Mouse (Mus musculus): ENCODE measurements at regions not wholly inside any gene's neighbourhood (a gene's known extent, or its start where the extent isn't known, plus 50 kb on each side); places are given as distances from the start of the nearest gene placed in this dataset.
"Not testable (repeated sequence)": the region's sequence is repeated elsewhere in the genome, so short reads cannot be mapped to it uniquely, and the experiment has no call there.

DNA sequence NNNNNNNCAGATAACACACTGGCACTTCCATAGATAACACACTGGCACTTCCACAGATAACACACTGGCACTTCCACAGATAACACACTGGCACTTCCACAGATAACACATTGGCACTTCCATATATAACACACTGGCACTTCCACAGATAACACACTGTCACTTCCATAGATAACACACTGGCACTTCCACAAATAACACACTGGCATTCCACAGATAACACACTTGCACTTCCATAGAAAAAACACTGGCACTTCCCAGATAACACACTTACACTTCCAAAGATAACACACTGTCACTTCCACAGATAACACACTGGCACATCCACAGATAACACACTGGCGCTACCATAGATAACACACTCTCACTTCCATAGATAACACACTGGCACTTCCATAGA, 105.7 kb upstream of the Afdn start:
- DNase-seq (ENCODE audit: low spot score in 2 of 2), result not testable (repeated sequence)

DNA sequence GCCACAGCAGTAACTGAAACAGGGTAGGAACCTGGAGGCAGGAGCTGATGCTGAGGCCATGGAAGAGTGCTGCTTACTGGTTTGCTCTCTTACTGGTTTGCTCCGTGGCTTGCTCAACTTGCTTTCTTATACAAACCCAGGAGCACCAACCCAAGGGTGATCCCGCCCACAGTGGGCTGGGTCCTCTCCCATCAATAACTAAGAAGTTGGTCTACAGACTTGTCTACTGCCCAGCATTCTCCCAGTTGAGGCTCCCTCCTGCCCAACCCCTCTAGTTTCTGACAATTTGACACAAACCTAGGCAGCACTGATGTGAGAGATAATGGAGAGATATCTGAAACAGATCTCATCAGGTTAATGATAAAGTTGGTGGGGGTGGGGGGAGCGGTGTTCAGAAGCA, 104.3 kb upstream of the Afdn start:
- no peak for DNase-seq (ENCODE audit: low spot score in 2 of 2)

DNA sequence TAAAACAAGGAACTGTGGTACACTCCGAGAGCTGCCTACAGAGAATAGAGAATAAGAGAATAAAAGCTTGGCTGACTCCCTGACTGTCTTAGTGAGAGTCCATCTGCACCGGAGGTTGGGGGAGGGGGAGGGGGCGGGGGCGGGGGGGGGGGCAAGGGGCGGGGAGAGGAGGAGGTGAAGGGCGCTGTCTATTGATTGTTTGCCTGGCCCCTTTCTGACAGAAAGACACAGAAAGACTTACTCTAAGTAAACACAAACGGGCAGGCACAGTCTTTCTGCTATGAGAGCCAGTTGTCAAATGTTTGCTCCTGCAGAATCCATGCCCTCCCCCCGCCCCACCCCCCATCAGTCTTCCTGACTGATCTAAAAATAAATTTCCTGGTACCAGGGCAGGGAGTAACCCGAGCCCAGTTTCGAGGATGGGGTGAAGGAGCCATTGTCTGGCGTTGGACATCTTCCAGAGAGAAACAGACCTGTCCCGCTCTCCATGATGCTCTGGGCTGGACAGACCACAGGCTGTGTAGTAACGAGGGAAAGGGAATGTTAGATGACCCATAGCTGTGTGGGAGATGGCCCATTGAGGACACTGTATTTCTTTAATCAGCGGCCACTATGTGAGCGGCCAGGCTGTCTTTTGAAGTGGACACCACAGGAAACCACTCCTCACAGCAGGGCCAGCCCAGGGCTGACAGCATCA, 103.7 kb upstream of the Afdn start:
- no peak for DNase-seq (ENCODE audit: low spot score in 2 of 2)

DNA sequence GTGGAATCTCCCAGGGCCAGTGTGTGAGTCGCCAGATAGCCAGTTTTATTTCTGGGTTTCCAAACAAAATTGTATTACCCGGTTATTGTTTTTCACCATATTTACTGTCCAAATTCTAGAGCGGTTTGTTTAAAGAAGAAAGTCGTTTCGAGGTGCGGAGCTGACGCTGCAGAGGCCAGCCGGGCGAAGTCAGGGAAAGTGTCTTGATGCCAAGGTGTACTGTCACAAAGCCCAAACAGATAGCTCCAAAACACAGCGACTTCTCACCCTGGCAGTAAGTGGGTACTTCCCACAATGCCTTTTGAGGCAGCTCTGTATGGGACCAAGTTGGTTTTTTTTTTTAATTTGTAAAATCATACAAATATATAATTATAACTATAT, 103.2 kb upstream of the Afdn start:
- no peak for DNase-seq (ENCODE audit: low spot score in 2 of 2)

DNA sequence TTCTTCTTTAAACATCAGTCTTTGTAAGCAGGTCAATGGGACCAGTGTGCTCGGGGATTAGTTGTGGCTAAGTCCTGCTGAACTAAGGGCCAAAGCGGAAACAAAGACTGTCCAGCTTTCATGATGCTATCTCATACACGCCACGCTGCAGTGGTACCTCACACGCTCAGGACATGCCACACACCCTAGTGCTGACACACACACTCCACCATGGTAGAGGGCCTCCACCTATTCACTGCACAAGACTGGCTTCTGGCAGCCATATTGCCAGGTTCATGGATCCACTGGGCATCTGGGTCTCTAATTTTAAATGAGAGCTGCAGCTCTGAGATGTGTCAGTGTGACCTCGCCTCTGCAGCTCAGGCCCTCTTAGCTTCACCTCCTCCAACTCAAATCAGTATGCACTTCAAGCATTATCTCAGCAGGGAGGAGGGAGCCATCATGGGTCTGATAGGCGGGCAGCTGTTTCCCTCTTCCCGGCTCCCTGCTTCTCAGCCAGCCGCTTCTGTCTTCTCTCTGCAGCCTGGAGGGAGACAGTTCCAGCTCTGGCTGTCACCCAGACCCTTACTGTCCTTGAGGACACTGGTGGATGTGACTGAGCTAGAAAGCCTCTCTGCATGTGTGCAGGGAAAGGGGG, 102.6 kb upstream of the Afdn start:
- DNase-seq (ENCODE audit: low spot score in 2 of 2), result no peak

DNA sequence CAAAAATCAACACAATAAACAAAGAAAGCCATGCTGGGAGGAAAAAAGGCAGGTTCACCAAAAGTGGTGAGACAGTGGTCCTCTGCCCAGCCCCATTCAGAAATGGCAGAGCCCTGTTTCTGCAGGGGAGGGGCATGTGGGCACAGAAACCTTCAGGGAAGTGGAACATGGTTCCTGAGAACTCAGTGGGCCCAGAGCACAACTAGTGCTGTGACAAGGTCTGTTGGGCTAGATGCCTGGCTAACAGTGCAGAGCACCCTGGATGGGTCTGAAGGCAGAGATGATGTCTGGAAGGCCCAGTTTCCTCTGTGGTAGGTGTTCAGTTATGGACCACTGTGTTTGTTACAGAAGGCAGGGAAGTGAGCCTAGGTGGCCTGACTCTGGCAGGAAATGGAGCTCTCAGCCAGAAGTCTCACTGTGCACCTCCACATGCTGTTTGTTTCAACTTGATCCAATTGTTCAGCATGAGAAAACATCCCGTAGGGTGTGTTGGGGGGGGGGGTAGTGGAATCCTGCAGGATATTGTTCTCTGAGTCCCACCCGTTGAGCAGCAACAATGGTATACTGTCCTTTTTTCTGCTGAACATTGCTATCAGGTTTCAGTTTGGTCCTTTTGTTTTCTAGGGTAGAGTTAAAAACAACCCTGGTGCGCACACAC, 101.9 kb upstream of the Afdn start:
- DNase-seq (ENCODE audit: low spot score in 2 of 2), result no peak

DNA sequence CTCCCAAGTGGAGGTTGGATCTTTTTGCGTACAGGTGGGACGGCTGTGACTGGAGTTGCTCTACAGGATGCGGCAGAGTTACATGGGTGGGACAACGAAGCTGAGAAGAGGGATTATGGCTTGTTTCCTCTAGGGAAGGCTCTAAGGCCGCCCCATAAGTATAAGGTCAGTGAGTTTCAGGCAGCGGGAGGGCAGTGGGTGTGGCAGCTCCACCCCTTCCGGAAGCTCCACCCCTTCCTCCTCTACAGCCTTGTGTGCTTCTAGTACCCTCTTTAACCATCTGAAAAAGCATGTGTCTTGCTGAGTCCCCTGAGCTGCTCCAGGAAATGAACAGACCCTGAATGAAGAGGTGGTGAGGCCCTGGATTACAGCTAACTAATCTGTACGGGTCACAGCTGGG, 101.2 kb upstream of the Afdn start:
- DNase-seq (ENCODE audit: low spot score in 2 of 2), result peak; percentile 19 to 37

DNA sequence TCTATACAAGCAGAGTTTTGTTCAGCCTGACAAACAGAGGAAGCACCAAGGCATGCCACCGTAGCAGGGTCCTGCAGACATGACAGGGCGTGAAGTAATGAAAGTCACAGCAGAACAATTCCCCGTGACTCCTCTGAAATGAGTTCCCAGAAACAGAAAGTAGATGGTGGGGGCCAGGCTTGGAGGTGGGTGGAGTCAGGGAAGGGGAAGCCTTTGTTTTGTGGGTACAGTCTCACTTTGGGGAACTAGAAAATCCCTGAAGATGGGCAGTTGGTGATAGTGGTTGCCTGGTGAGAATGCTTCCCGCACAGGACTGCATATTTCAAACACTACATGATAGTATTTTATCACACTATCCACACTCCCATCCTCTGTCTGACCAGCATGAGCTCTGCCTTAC, 100.4 kb upstream of the Afdn start:
- DNase-seq (ENCODE audit: low spot score in 2 of 2), result no peak

DNA sequence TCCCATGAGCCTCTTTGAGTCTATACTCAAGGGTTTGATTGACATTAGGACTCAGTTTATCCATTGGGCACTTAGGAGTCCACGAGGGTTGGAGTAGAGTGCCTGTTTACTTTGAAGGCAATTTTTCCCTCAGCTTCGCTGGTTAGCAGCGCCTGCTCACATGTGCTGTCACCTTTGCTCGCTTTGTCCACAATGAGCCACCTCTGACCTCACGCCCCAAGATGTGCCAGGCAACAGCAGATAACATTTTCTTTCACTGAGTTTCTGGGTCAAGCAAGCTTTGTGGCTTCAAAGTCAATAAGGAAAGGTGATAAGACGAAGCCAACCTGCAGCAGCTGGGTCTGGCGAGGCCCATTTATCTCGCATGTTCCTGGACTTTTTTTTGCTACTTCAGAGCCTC, 99.3 kb upstream of the Afdn start:
- DNase-seq (ENCODE audit: low spot score in 2 of 2), result no peak

DNA sequence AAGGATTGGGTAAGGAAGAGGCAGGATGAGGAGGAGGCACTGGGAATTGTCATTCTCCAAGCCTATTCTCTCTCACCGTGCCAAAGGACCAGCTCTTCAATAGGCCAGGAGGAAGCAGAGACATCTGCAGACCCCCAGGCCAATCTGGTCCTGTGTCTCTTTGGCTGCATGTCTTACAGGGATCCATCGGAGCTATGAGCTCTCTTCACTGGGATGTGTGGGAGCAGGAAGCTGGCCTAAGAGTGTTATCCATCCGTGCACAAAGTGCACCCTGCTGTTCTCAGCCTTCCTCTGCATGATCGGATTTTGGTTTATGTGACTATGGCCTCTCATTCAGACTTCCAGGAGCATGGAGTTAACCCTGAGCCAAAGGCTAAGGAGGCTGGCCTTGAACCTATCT, 98.2 kb upstream of the Afdn start:
- DNase-seq (ENCODE audit: low spot score in 2 of 2), result no peak
